ENCODE assay signal across 26 mouse cellular contexts in genomic region chr12:73529131-73529530, GRCm38 (mm10). TPM values are rescaled to one million over a fixed set of nuclear protein-coding genes. Genes with fewer than 3 reads are reported as not detected.
DNase-seq lines count a peak whose midpoint lies in the region; ATAC-seq lines count a peak whose summit lies in the region.
"Had no signal": no experiment of that assay in that cellular context is flagged by ENCODE, and none has a peak within 500 bp of the region (broad histone marks: within the 10 kb centered on the region; RNA-seq: fewer than 3 reads in every experiment).

No protein-coding gene starts in this region.

- H3K4me2 ChIP-seq in neural tube, embryonic 15.5 days, result no peak overlapping the region
- H3K4me2 ChIP-seq in intestine, embryonic 16.5 days (ENCODE audit: low read depth, low read length), result peak overlapping the region; percentile 29; the same call in 1 of the 2 replicates
- H3K4me2 ChIP-seq in neural tube, embryonic 11.5 days (ENCODE audit: low read depth), result no peak overlapping the region; the same call in 1 of the 2 replicates
- H3K4me2 ChIP-seq: forebrain, embryonic 13.5 days; hindbrain, embryonic 15.5 days; liver, embryonic 13.5 days had no signal

- 67% methylated on average over 9 of the region's 9 CpGs for WGBS in neural tube, embryonic 15.5 days
- 44% methylated on average over 9 of the region's 9 CpGs for WGBS in intestine, embryonic 16.5 days
- WGBS in neural tube, embryonic 11.5 days, result 33% methylated on average over 9 of the region's 9 CpGs

- no peak overlapping the region for H3K9ac ChIP-seq in neural tube, embryonic 15.5 days (replicated peaks)
- H3K9ac ChIP-seq in intestine, embryonic 16.5 days (ENCODE audit: low read depth, low read length), result no peak overlapping the region
- H3K9ac ChIP-seq in neural tube, embryonic 11.5 days (ENCODE audit: low read length), result no peak overlapping the region
- H3K9ac ChIP-seq: forebrain, embryonic 13.5 days; hindbrain, embryonic 15.5 days; liver, embryonic 13.5 days had no signal

- peak; percentile 65 for DNase-seq in neural tube, embryonic 10.5 days (ENCODE audit: extremely low spot score, low spot score)
- peak; percentile 76 for DNase-seq in embryo, embryonic 9.5 days (ENCODE audit: extremely low spot score)
- peak; percentile 38 for DNase-seq in neural tube, embryonic 11.5 days (ENCODE audit: low spot score)
- no peak for DNase-seq in spleen, adult 18-20 months
- DNase-seq in Muller cell, postnatal 12 days (ENCODE audit: inconsistent ontology term), result no peak
- no peak for DNase-seq in urinary bladder, postnatal 36 days (ENCODE audit: low spot score in 2 of 2)
- DNase-seq: adrenal gland, postnatal 10 days; cerebellum, adult 9-11 months; gastrocnemius, postnatal 36 days; kidney, adult 2 months; kidney, postnatal 10 days; layer of hippocampus, postnatal 36 days; liver, embryonic 13.5 days; midbrain, embryonic 14.5 days; retina, postnatal 1 day; right cerebral cortex, postnatal 4 days; thymus, postnatal 36 days had no signal

- no peaks in the 10 kb centered on the region for H3K36me3 ChIP-seq in neural tube, embryonic 15.5 days
- no peaks in the 10 kb centered on the region for H3K36me3 ChIP-seq in intestine, embryonic 16.5 days (ENCODE audit: control insufficient read depth, insufficient read depth, low read length)
- H3K36me3 ChIP-seq in neural tube, embryonic 11.5 days (ENCODE audit: control insufficient read depth, insufficient read depth, low read length), result no peaks in the 10 kb centered on the region
- H3K36me3 ChIP-seq: heart, embryonic 10.5 days; hindbrain, embryonic 15.5 days; liver, embryonic 13.5 days had no signal

- no peak overlapping the region for H3K4me3 ChIP-seq in neural tube, embryonic 15.5 days (replicated peaks)
- H3K4me3 ChIP-seq in intestine, embryonic 16.5 days (ENCODE audit: low read length), result 0 out of 2 replicates have a peak overlapping the region, but pooled peaks have one; percentile 2
- no peak overlapping the region for H3K4me3 ChIP-seq in neural tube, embryonic 11.5 days (ENCODE audit: low read depth, low read length)
- H3K4me3 ChIP-seq: erythroblast, embryonic 14.5 days; forebrain, embryonic 13.5 days; heart, embryonic 10.5 days; hindbrain, embryonic 15.5 days; layer of hippocampus, adult 2 months; liver, embryonic 13.5 days; myocyte had no signal

- no peak for ATAC-seq in neural tube, embryonic 15.5 days (ENCODE audit: low FRiP score)
- ATAC-seq in intestine, embryonic 16.5 days, result no peak; the same call in none of the 2 replicates
- no peak for ATAC-seq in neural tube, embryonic 11.5 days (ENCODE audit: insufficient read depth, low FRiP score, low TSS enrichment)
- ATAC-seq: forebrain, embryonic 13.5 days; Patski had no signal

- 0 out of 2 replicates have a peak, but pooled peaks cover 2% of the 10 kb centered on the region for H3K4me1 ChIP-seq in neural tube, embryonic 15.5 days
- H3K4me1 ChIP-seq in intestine, embryonic 16.5 days (ENCODE audit: control insufficient read depth, insufficient read depth, low read length), result no peaks in the 10 kb centered on the region
- peaks cover 2% of the 10 kb centered on the region; the same call in 1 of the 2 replicates for H3K4me1 ChIP-seq in neural tube, embryonic 11.5 days (ENCODE audit: control insufficient read depth, insufficient read depth, low read length)
- H3K4me1 ChIP-seq: hindbrain, embryonic 15.5 days; liver, embryonic 13.5 days had no signal

- H3K27ac ChIP-seq in neural tube, embryonic 15.5 days (replicated peaks), result no peak overlapping the region
- no peak overlapping the region for H3K27ac ChIP-seq in intestine, embryonic 16.5 days (ENCODE audit: low read length)
- H3K27ac ChIP-seq in neural tube, embryonic 11.5 days (ENCODE audit: low read depth, low read length), result no peak overlapping the region
- H3K27ac ChIP-seq: forebrain, embryonic 13.5 days; heart, embryonic 10.5 days; hindbrain, embryonic 15.5 days; layer of hippocampus, adult 2 months; liver, embryonic 13.5 days had no signal

- H3K9me3 ChIP-seq in neural tube, embryonic 15.5 days (replicated peaks), result no peaks in the 10 kb centered on the region
- H3K9me3 ChIP-seq in intestine, embryonic 16.5 days (ENCODE audit: control insufficient read depth, low read length), result no peaks in the 10 kb centered on the region
- no peaks in the 10 kb centered on the region for H3K9me3 ChIP-seq in neural tube, embryonic 11.5 days (ENCODE audit: control insufficient read depth, low read length)
- H3K9me3 ChIP-seq: forebrain, embryonic 13.5 days; heart, embryonic 10.5 days; hindbrain, embryonic 15.5 days; liver, embryonic 13.5 days had no signal

- no peaks in the 10 kb centered on the region for H3K27me3 ChIP-seq in neural tube, embryonic 15.5 days (replicated peaks)
- peaks cover 2% of the 10 kb centered on the region; the same call in 1 of the 2 replicates for H3K27me3 ChIP-seq in intestine, embryonic 16.5 days (replicated peaks; ENCODE audit: control insufficient read depth, insufficient read depth, low read length)
- no peaks in the 10 kb centered on the region for H3K27me3 ChIP-seq in neural tube, embryonic 11.5 days (ENCODE audit: control insufficient read depth, insufficient read depth, low read length)
- H3K27me3 ChIP-seq: forebrain, embryonic 13.5 days; liver, embryonic 13.5 days; Patski had no signal

RNA-seq across cellular contexts. Expression of gene Tmem30b, which starts 17.1 kb away (rescaled TPM):
- polyA plus RNA-seq in neural tube, embryonic 15.5 days (2015; fragmentation: Nextera tagmentation; extraction: Ambion mirVana), result 0.52 and 5.4 TPM in 2 replicates
- polyA plus RNA-seq in intestine, embryonic 16.5 days (2015; fragmentation: Nextera tagmentation; extraction: Ambion mirVana), result 82.9 and 91.2 TPM in 2 replicates
- polyA plus RNA-seq in neural tube, embryonic 11.5 days (2014; fragmentation: Nextera tagmentation; extraction: Ambion mirVana), result 2.3 and 2.6 TPM in 2 replicates
- polyA plus RNA-seq: erythroblast, embryonic 14.5 days; myocyte; Patski had no signal

RNA-seq across cellular contexts. Expression of gene Prkch, which starts 55.5 kb away (rescaled TPM):
- 9.2 and 15.5 TPM in 2 replicates for polyA plus RNA-seq in neural tube, embryonic 15.5 days (2015; fragmentation: Nextera tagmentation; extraction: Ambion mirVana)
- polyA plus RNA-seq in intestine, embryonic 16.5 days (2015; fragmentation: Nextera tagmentation; extraction: Ambion mirVana), result 4.0 and 4.7 TPM in 2 replicates
- polyA plus RNA-seq in neural tube, embryonic 11.5 days (2014; fragmentation: Nextera tagmentation; extraction: Ambion mirVana), result 11.0 and 11.7 TPM in 2 replicates

Comparison
In these comparisons a context has a peak if more than half of its experiments do, and no peak if none do; other contexts are left out.
1. DNase-seq: peak in neural tube, embryonic 10.5 days (single experiment), embryo, embryonic 9.5 days (single experiment) and neural tube, embryonic 11.5 days (single experiment); none in spleen, adult 18-20 months (0 of 2), Muller cell, postnatal 12 days (single experiment) and urinary bladder, postnatal 36 days (0 of 2).
2. RNA of gene Tmem30b, which starts 17.1 kb away (polyA plus RNA-seq): 82.9 to 91.2 TPM in intestine, embryonic 16.5 days; 2.3 to 2.6 TPM in neural tube, embryonic 11.5 days and 0.52 to 5.4 TPM in neural tube, embryonic 15.5 days; every median in the first group is over 10 times any median in the second.